ENCODE assay signal across 24 mouse cellular contexts in the genomic region with DNA sequence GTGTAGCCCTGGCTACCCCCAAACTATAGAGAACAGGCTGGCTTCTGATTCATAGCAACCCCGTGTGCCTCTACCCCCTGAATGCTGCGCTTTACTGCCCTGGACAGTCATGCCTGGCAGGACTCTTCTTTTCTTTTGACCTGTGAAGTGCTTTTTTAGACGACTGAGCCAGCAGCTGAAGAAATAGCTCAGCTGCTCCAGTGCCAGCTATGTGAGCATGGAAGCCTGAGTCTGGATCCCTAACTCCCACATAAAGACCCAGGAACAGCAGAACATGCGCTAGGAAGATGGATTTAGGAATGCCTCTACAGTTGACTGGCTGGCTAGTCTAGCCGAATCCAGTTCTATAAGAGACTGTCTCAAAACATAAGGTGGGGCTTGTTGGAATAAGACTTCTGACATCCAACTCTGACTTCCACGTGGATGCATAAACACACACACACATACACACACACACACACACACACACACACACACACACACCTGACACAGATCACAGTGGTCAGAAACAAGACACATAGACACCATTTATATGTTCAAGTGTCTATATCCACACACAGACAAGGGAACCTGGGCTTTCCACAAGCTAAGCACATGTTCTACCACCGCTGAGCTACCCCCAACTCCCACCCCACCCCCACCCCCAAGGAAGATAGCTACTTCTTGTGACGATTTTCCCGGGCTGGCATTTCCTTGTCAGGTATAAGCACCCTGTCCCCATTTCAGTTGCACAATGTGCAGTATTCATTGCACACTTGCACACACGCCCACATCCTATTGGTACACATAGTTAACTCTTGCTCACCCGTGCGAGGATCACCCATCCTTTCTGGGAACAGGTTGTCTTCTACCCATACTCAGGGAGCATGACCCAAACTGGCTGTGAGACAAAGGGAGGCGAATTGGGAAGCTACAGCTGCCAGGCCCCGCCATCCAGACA. TPM values are rescaled to one million over a fixed set of nuclear protein-coding genes. Genes with fewer than 3 reads are reported as not detected.
DNase-seq lines count a peak whose midpoint lies in the region; ATAC-seq and TF ChIP-seq lines count a peak whose summit lies in the region.
"Had no signal": no experiment of that assay in that cellular context is flagged by ENCODE, and none has a peak within 500 bp of the region (broad histone marks: within the 10 kb centered on the region; RNA-seq: fewer than 3 reads in every experiment).

No protein-coding gene starts in this region.

- no peaks in the 10 kb centered on the region for H3K27me3 ChIP-seq in liver, adult 2 months (ENCODE audit: control insufficient read depth, insufficient read depth, low read length)
- H3K27me3 ChIP-seq in liver, embryonic 12.5 days (replicated peaks): peaks cover 18% of the 10 kb centered on the region
- H3K27me3 ChIP-seq in CH12.LX (replicated peaks): no peaks in the 10 kb centered on the region
- no peaks in the 10 kb centered on the region for H3K27me3 ChIP-seq in intestine, embryonic 16.5 days (replicated peaks; ENCODE audit: control insufficient read depth, insufficient read depth, low read length)
- H3K27me3 ChIP-seq in forebrain, embryonic 14.5 days (replicated peaks; ENCODE audit: control insufficient read depth, insufficient read depth, low read length): no peaks in the 10 kb centered on the region

- intact Hi-C loops in gastrocnemius, adult 2 months (cut with DNase I): no loop called here

- no peaks in the 10 kb centered on the region for H3K9me3 ChIP-seq in liver, embryonic 12.5 days (replicated peaks)
- no peaks in the 10 kb centered on the region for H3K9me3 ChIP-seq in CH12.LX (replicated peaks; ENCODE audit: low read length)
- no peaks in the 10 kb centered on the region for H3K9me3 ChIP-seq in intestine, embryonic 16.5 days (ENCODE audit: control insufficient read depth, low read length)
- no peaks in the 10 kb centered on the region for H3K9me3 ChIP-seq in forebrain, embryonic 14.5 days (replicated peaks; ENCODE audit: control insufficient read depth, low read length)
- H3K9me3 ChIP-seq: embryonic facial prominence, embryonic 10.5 days; forebrain, embryonic 10.5 days; heart, embryonic 10.5 days; limb, embryonic 13.5 days; liver, embryonic 15.5 days; midbrain, embryonic 15.5 days; neural tube, embryonic 13.5 days had no signal

- TF ChIP-seq CTCF in liver, adult 2 months (IDR thresholded peaks at IDR 0.05; ENCODE audit: low read depth, low read length): no peak
- TF ChIP-seq CTCF in CH12.LX (conservative IDR thresholded peaks at IDR 0.05 in 1 of 2, IDR thresholded peaks at IDR 0.05 in 1 of 2; ENCODE audit: low read depth in 2 of 2, low read length in 2 of 2): no peak
- TF ChIP-seq CTCF in gastrocnemius, adult 2 months (IDR thresholded peaks at IDR 0.05): no peak

- DNase-seq in liver, adult 2 months (ENCODE audit: extremely low read depth, low read depth, low spot score): peak; percentile 66
- DNase-seq in 416B (ENCODE audit: low read depth) (peak; percentile 46), CH12.LX (ENCODE audit: extremely low read depth) (no peak)
- DNase-seq in gastrocnemius, adult 2 months: no peak
- no peak for DNase-seq in forebrain, embryonic 14.5 days (ENCODE audit: low spot score)
- DNase-seq: adrenal gland, postnatal 14 days; cerebellum, adult 11 months; cerebellum, postnatal 10 days; heart, postnatal 4 days; kidney, adult 18-20 months; retina, postnatal 1 day; thymus, adult 2 months; thymus, postnatal 4 days had no signal

- no peak overlapping the region for H3K4me3 ChIP-seq in liver, adult 2 months (ENCODE audit: insufficient read depth, low read depth, low read length)
- H3K4me3 ChIP-seq in liver, embryonic 12.5 days: no peak overlapping the region
- peak overlapping the region in 1 of 3 experiments; percentile 3 for H3K4me3 ChIP-seq in CH12.LX (replicated peaks in 1 of 3; ENCODE audit: low read depth in 2 of 3, low read length in 2 of 3, poor library complexity in 1 of 3)
- no peak overlapping the region for H3K4me3 ChIP-seq in intestine, embryonic 16.5 days (ENCODE audit: low read length)
- no peak overlapping the region for H3K4me3 ChIP-seq in gastrocnemius, adult 2 months
- no peak overlapping the region for H3K4me3 ChIP-seq in forebrain, embryonic 14.5 days (ENCODE audit: low read depth, low read length)
- H3K4me3 ChIP-seq: embryonic facial prominence, embryonic 10.5 days; forebrain, embryonic 10.5 days; heart, embryonic 10.5 days; limb, embryonic 13.5 days; liver, embryonic 15.5 days; midbrain, embryonic 15.5 days; myocyte; neural tube, embryonic 13.5 days had no signal

- H3K9ac ChIP-seq in liver, adult 2 months (ENCODE audit: low read depth, low read length): no peak overlapping the region
- no peak overlapping the region for H3K9ac ChIP-seq in liver, embryonic 12.5 days
- H3K9ac ChIP-seq in CH12.LX (ENCODE audit: insufficient read depth, low read depth): peak overlapping the region; percentile 7; the same call in 1 of the 2 replicates
- no peak overlapping the region for H3K9ac ChIP-seq in intestine, embryonic 16.5 days (ENCODE audit: low read depth, low read length)
- H3K9ac ChIP-seq in forebrain, embryonic 14.5 days (ENCODE audit: low read length): no peak overlapping the region
- H3K9ac ChIP-seq: hindbrain, embryonic 14.5 days; limb, embryonic 13.5 days; liver, embryonic 15.5 days; midbrain, embryonic 15.5 days; neural tube, embryonic 13.5 days had no signal

- 0 out of 2 replicates have a peak, but pooled peaks cover 5% of the 10 kb centered on the region for H3K36me3 ChIP-seq in liver, adult 2 months (ENCODE audit: control insufficient read depth, insufficient read depth, low read length)
- no peaks in the 10 kb centered on the region for H3K36me3 ChIP-seq in liver, embryonic 12.5 days
- no peaks in the 10 kb centered on the region for H3K36me3 ChIP-seq in CH12.LX (replicated peaks in 1 of 2; ENCODE audit: control insufficient read depth in 1 of 2, insufficient read depth in 1 of 2, low read length in 1 of 2)
- no peaks in the 10 kb centered on the region for H3K36me3 ChIP-seq in intestine, embryonic 16.5 days (ENCODE audit: control insufficient read depth, insufficient read depth, low read length)
- no peaks in the 10 kb centered on the region for H3K36me3 ChIP-seq in forebrain, embryonic 14.5 days (ENCODE audit: control insufficient read depth, insufficient read depth, low read length)
- H3K36me3 ChIP-seq: embryonic facial prominence, embryonic 10.5 days; forebrain, embryonic 10.5 days; heart, embryonic 10.5 days; limb, embryonic 13.5 days; liver, embryonic 15.5 days; midbrain, embryonic 15.5 days; neural tube, embryonic 13.5 days had no signal

- no peak for ATAC-seq in liver, embryonic 12.5 days
- ATAC-seq in intestine, embryonic 16.5 days: peak; percentile 19; the same call in 1 of the 2 replicates
- no peak for ATAC-seq in forebrain, embryonic 14.5 days
- ATAC-seq: midbrain, embryonic 15.5 days had no signal

- no peak for TF ChIP-seq RAD21 in CH12.LX (IDR thresholded peaks at IDR 0.05; ENCODE audit: low read depth, low read length)

- TF ChIP-seq EP300 in CH12.LX (IDR thresholded peaks at IDR 0.05; ENCODE audit: low read length): no peak

- in situ Hi-C loops in CH12.LX (cut with MboI; ENCODE audit: low pct_ligation_motif_present, low pct_unique_long_range_greater_than_20kb, low sequenced_read_pairs): no loop called here

- H3K4me2 ChIP-seq in liver, embryonic 12.5 days: no peak overlapping the region
- H3K4me2 ChIP-seq in CH12.LX (ENCODE audit: insufficient read depth, low read depth, poor library complexity, severe bottlenecking): peak overlapping the region; percentile 100
- no peak overlapping the region for H3K4me2 ChIP-seq in intestine, embryonic 16.5 days (ENCODE audit: low read depth, low read length)
- no peak overlapping the region for H3K4me2 ChIP-seq in forebrain, embryonic 14.5 days (ENCODE audit: low read length)
- H3K4me2 ChIP-seq: hindbrain, embryonic 14.5 days; limb, embryonic 13.5 days; liver, embryonic 15.5 days; midbrain, embryonic 15.5 days; neural tube, embryonic 13.5 days had no signal

- WGBS in liver, adult 2 months: 42% methylated on average over 14 of the region's 14 CpGs
- 61% methylated on average over 14 of the region's 14 CpGs for WGBS in liver, embryonic 12.5 days (ENCODE audit: insufficient replicate concordance)
- WGBS in intestine, embryonic 16.5 days: 75% methylated on average over 14 of the region's 14 CpGs
- WGBS in forebrain, embryonic 14.5 days: 83% methylated on average over 14 of the region's 14 CpGs

- H3K4me1 ChIP-seq in liver, adult 2 months (ENCODE audit: control insufficient read depth, insufficient read depth, low read length): peaks cover 40% of the 10 kb centered on the region
- H3K4me1 ChIP-seq in liver, embryonic 12.5 days: peaks cover 6% of the 10 kb centered on the region; the same call in 1 of the 2 replicates
- H3K4me1 ChIP-seq in CH12.LX (ENCODE audit: control insufficient read depth in 1 of 2, insufficient read depth in 2 of 2): peaks cover 16 to 53% of the 10 kb centered on the region in 2 experiments
- H3K4me1 ChIP-seq in intestine, embryonic 16.5 days (ENCODE audit: control insufficient read depth, insufficient read depth, low read length): peaks cover 6% of the 10 kb centered on the region; the same call in 1 of the 2 replicates
- H3K4me1 ChIP-seq in forebrain, embryonic 14.5 days (ENCODE audit: control insufficient read depth, insufficient read depth, low read length): no peaks in the 10 kb centered on the region
- H3K4me1 ChIP-seq: midbrain, embryonic 15.5 days; neural tube, embryonic 13.5 days had no signal

- no peak overlapping the region; the same call in 1 of the 2 replicates for H3K27ac ChIP-seq in liver, adult 2 months (replicated peaks; ENCODE audit: insufficient read depth, low read depth, low read length)
- no peak overlapping the region for H3K27ac ChIP-seq in liver, embryonic 12.5 days
- peak overlapping the region; percentile 69 for H3K27ac ChIP-seq in CH12.LX (ENCODE audit: insufficient read depth, low read depth)
- H3K27ac ChIP-seq in intestine, embryonic 16.5 days (ENCODE audit: low read length): no peak overlapping the region
- no peak overlapping the region for H3K27ac ChIP-seq in gastrocnemius, adult 2 months
- no peak overlapping the region for H3K27ac ChIP-seq in forebrain, embryonic 14.5 days (ENCODE audit: low read depth, low read length)
- H3K27ac ChIP-seq: embryonic facial prominence, embryonic 10.5 days; forebrain, embryonic 10.5 days; heart, embryonic 10.5 days; hindbrain, embryonic 14.5 days; limb, embryonic 13.5 days; liver, embryonic 15.5 days; midbrain, embryonic 15.5 days; neural tube, embryonic 13.5 days had no signal

- dilution Hi-C loops in CH12.LX (cut with MboI; ENCODE audit: extremely low pct_ligation_motif_present, extremely low pct_unique_long_range_greater_than_20kb, low sequenced_read_pairs): no loop called here

- peaks cover 35% of the 10 kb centered on the region; the same call in 1 of the 2 replicates for H3K79me2 ChIP-seq in liver, adult 2 months (ENCODE audit: control insufficient read depth, insufficient read depth, low read length)
- H3K79me2 ChIP-seq in CH12.LX (replicated peaks; ENCODE audit: control insufficient read depth, extremely low read depth, insufficient read depth, poor library complexity, severe bottlenecking): peaks cover 45% of the 10 kb centered on the region

- TF ChIP-seq POLR2A in liver, adult 2 months (IDR thresholded peaks at IDR 0.05; ENCODE audit: extremely low read depth, insufficient read depth, low read length): no peak
- no peak for TF ChIP-seq POLR2A in CH12.LX (IDR thresholded peaks at IDR 0.05; ENCODE audit: low read depth, low read length)

RNA-seq across cellular contexts. Expression of a gene that starts 29.6 kb away (rescaled TPM):
- total RNA-seq in liver, adult 2 months (2014; rRNA removed): 63.5 and 81.8 TPM in 2 replicates
- polyA plus RNA-seq in liver, adult 2 months (2012; rRNA removed): 47.4 and 58.7 TPM in 2 replicates
- 9.0 and 9.4 TPM in 2 replicates for polyA plus RNA-seq in liver, embryonic 12.5 days (2016; fragmentation: Nextera tagmentation; extraction: Ambion mirVana)
- total RNA-seq in CH12.LX (2012; rRNA removed) (9.2 and 11.3 TPM in 2 replicates), CH12.LX (2014; rRNA removed) (0.08 and 0.43 TPM in 2 replicates)
- 0.91 and 1.1 TPM in 2 replicates for polyA plus RNA-seq in CH12.LX (2012; ENCODE audit: insufficient read length, low read depth)
- polyA plus RNA-seq in intestine, embryonic 16.5 days (2015; fragmentation: Nextera tagmentation; extraction: Ambion mirVana): 149 and 169 TPM in 2 replicates
- total RNA-seq in gastrocnemius, adult 2 months (2021): under 1 TPM; 0.64 to 0.66 TPM
- 2.2 and 2.7 TPM in 2 replicates for polyA plus RNA-seq in forebrain, embryonic 14.5 days (2014; fragmentation: Nextera tagmentation; extraction: Ambion mirVana)

Comparison
In these comparisons a context has a peak if more than half of its experiments do, and no peak if none do; other contexts are left out.
1. DNase-seq: peak in liver, adult 2 months (single experiment) and 416B (single experiment); none in CH12.LX (single experiment), gastrocnemius, adult 2 months (single experiment) and forebrain, embryonic 14.5 days (single experiment).